Mouse (Mus musculus): ENCODE measurements around the gene Adam4.
"Not testable (repeated sequence)": the region's sequence is repeated elsewhere in the genome, so short reads cannot be mapped to it uniquely, and the experiment has no call there.

DNA sequence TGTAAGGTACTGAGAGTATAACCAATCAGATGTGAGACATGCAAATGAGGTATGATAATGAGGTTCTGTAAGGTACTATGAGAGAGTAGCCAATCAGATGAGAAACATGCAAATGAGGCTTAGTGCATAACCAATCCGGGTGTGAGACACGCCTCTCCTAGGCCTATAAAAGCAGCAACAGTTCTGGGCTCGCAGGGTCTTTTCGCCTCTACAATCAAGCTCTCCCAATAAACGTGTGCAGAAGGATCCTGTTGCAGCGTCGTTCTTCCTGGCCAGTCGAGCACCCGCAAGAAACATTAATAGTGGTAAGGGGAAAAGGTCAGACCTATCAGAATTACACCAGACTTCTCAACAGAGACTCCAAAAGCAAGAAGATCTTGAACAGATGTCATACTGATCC lies 17.2 kb upstream of the Adam4 start:
- TF ChIP-seq ZNF384 (IDR thresholded peaks at IDR 0.05; ENCODE audit: low read depth, low read length); HCFC1 (IDR thresholded peaks at IDR 0.05; ENCODE audit: borderline replicate concordance, insufficient read depth, low read length); ZC3H11A (IDR thresholded peaks at IDR 0.05; ENCODE audit: borderline replicate concordance, low read depth, low read length); CHD2 (IDR thresholded peaks at IDR 0.05; ENCODE audit: low read depth, low read length): not testable (repeated sequence)
